In genomic region chr4:148116657-148117056, GRCm38 (mm10) we compare ENCODE assay signal across 18 mouse cellular contexts. TPM values are rescaled to one million over a fixed set of nuclear protein-coding genes. Genes with fewer than 3 reads are reported as not detected.
DNase-seq lines count a peak whose midpoint lies in the region; ATAC-seq and TF ChIP-seq lines count a peak whose summit lies in the region.
"Had no signal": no experiment of that assay in that cellular context is flagged by ENCODE, and none has a peak within 500 bp of the region (broad histone marks: within the 10 kb centered on the region; RNA-seq: fewer than 3 reads in every experiment).

No protein-coding gene starts in this region.

- H3K4me2 ChIP-seq in hindbrain, embryonic 16.5 days (ENCODE audit: low read length) = no peak overlapping the region
- no peak overlapping the region for H3K4me2 ChIP-seq in lung, postnatal 0 days (replicated peaks; ENCODE audit: low read depth, low read length)
- no peak overlapping the region for H3K4me2 ChIP-seq in liver, postnatal 0 days (ENCODE audit: low read depth, low read length)
- H3K4me2 ChIP-seq in forebrain, embryonic 13.5 days = no peak overlapping the region
- H3K4me2 ChIP-seq: heart, embryonic 15.5 days; lung, embryonic 15.5 days; midbrain, embryonic 12.5 days; neural tube, embryonic 13.5 days had no signal

- peaks cover 30% of the 10 kb centered on the region for H3K36me3 ChIP-seq in hindbrain, embryonic 10.5 days
- peaks cover 4% of the 10 kb centered on the region; the same call in 1 of the 2 replicates for H3K36me3 ChIP-seq in hindbrain, embryonic 16.5 days (ENCODE audit: control insufficient read depth, insufficient read depth, low read length)
- H3K36me3 ChIP-seq in lung, postnatal 0 days (ENCODE audit: insufficient read depth, low read length) = no peaks in the 10 kb centered on the region
- H3K36me3 ChIP-seq in ES-Bruce4 (ENCODE audit: control insufficient read depth, insufficient read depth, low read length, poor library complexity, severe bottlenecking) = no peaks in the 10 kb centered on the region
- H3K36me3 ChIP-seq in liver, postnatal 0 days (replicated peaks; ENCODE audit: insufficient read depth, low read length) = no peaks in the 10 kb centered on the region
- peaks cover 22% of the 10 kb centered on the region for H3K36me3 ChIP-seq in forebrain, embryonic 13.5 days (ENCODE audit: poor library complexity, severe bottlenecking)
- H3K36me3 ChIP-seq: forebrain, embryonic 10.5 days; heart, embryonic 15.5 days; lung, embryonic 15.5 days had no signal

- H3K9ac ChIP-seq in hindbrain, embryonic 16.5 days (ENCODE audit: low read depth, low read length) = no peak overlapping the region
- no peak overlapping the region for H3K9ac ChIP-seq in lung, postnatal 0 days (replicated peaks; ENCODE audit: low read depth)
- no peak overlapping the region for H3K9ac ChIP-seq in ES-Bruce4 (ENCODE audit: low read depth, poor library complexity, severe bottlenecking)
- H3K9ac ChIP-seq in liver, postnatal 0 days (replicated peaks) = no peak overlapping the region
- no peak overlapping the region for H3K9ac ChIP-seq in forebrain, embryonic 13.5 days
- H3K9ac ChIP-seq: heart, embryonic 15.5 days; lung, embryonic 15.5 days; midbrain, embryonic 12.5 days; neural tube, embryonic 13.5 days had no signal

- TF ChIP-seq CTCF in lung, postnatal 0 days (IDR thresholded peaks at IDR 0.05) = peak; percentile 22
- TF ChIP-seq CTCF in ES-Bruce4 (IDR thresholded peaks at IDR 0.05; ENCODE audit: low read depth, low read length) = peak; percentile 71
- peak; percentile 40 for TF ChIP-seq CTCF in liver, postnatal 0 days (IDR thresholded peaks at IDR 0.05; ENCODE audit: low read depth)

- WGBS in hindbrain, embryonic 10.5 days = 74% methylated on average over 4 of the region's 4 CpGs
- 76% methylated on average over 4 of the region's 4 CpGs for WGBS in hindbrain, embryonic 16.5 days
- 67% methylated on average over 4 of the region's 4 CpGs for WGBS in lung, postnatal 0 days
- WGBS in liver, postnatal 0 days (ENCODE audit: insufficient replicate concordance) = 76% methylated on average over 4 of the region's 4 CpGs
- 80% methylated on average over 4 of the region's 4 CpGs for WGBS in forebrain, embryonic 13.5 days

- no peak for ATAC-seq in hindbrain, embryonic 16.5 days
- ATAC-seq in lung, postnatal 0 days = no peak
- ATAC-seq in liver, postnatal 0 days = no peak
- ATAC-seq in forebrain, embryonic 13.5 days = no peak
- ATAC-seq: inflammation-experienced regulatory T-cells, adult 6 months had no signal

- TF ChIP-seq EP300 in lung, postnatal 0 days (IDR thresholded peaks at IDR 0.05) = no peak
- no peak for TF ChIP-seq EP300 in ES-Bruce4 (IDR thresholded peaks at IDR 0.05; ENCODE audit: insufficient read depth, low read depth, low read length)
- TF ChIP-seq EP300 in liver, postnatal 0 days (IDR thresholded peaks at IDR 0.05; ENCODE audit: low read depth) = no peak

- DNase-seq in hindbrain, embryonic 10.5 days (ENCODE audit: low spot score) = peak; percentile 23
- DNase-seq in lung, postnatal 0 days (ENCODE audit: low spot score) = no peak
- no peak for DNase-seq in lung, adult 18-20 months
- no peak for DNase-seq in liver, postnatal 0 days
- DNase-seq in urinary bladder, postnatal 4 days (ENCODE audit: low spot score in 2 of 2) = no peak
- DNase-seq: adrenal gland, adult 2 months; cerebellum, adult 11 months; gastrocnemius, postnatal 25 days; right cerebral cortex, postnatal 14 days had no signal

- H3K9me3 ChIP-seq in hindbrain, embryonic 10.5 days = peaks cover 8% of the 10 kb centered on the region; the same call in 1 of the 2 replicates
- H3K9me3 ChIP-seq in hindbrain, embryonic 16.5 days (ENCODE audit: control insufficient read depth, low read length) = no peaks in the 10 kb centered on the region
- H3K9me3 ChIP-seq in lung, postnatal 0 days (ENCODE audit: low read length) = no peaks in the 10 kb centered on the region
- H3K9me3 ChIP-seq in ES-Bruce4 (replicated peaks; ENCODE audit: control insufficient read depth, insufficient read depth, low read length, poor library complexity, severe bottlenecking) = no peaks in the 10 kb centered on the region
- 0 out of 2 replicates have a peak, but pooled peaks cover 2% of the 10 kb centered on the region for H3K9me3 ChIP-seq in liver, postnatal 0 days (ENCODE audit: low read length)
- 0 out of 2 replicates have a peak, but pooled peaks cover 3% of the 10 kb centered on the region for H3K9me3 ChIP-seq in forebrain, embryonic 13.5 days (replicated peaks)
- H3K9me3 ChIP-seq: heart, embryonic 15.5 days; lung, embryonic 15.5 days; midbrain, embryonic 12.5 days; neural tube, embryonic 13.5 days had no signal

- peaks cover 28% of the 10 kb centered on the region for H3K4me1 ChIP-seq in hindbrain, embryonic 10.5 days (replicated peaks)
- H3K4me1 ChIP-seq in hindbrain, embryonic 16.5 days (ENCODE audit: control insufficient read depth, insufficient read depth, low read depth, low read length) = peaks cover 14% of the 10 kb centered on the region
- no peaks in the 10 kb centered on the region for H3K4me1 ChIP-seq in lung, postnatal 0 days (ENCODE audit: insufficient read depth, low read depth, low read length)
- no peaks in the 10 kb centered on the region for H3K4me1 ChIP-seq in ES-Bruce4 (ENCODE audit: control insufficient read depth, insufficient read depth, low read length)
- 0 out of 2 replicates have a peak, but pooled peaks cover 3% of the 10 kb centered on the region for H3K4me1 ChIP-seq in liver, postnatal 0 days (ENCODE audit: insufficient read depth)
- H3K4me1 ChIP-seq in forebrain, embryonic 13.5 days = peaks cover 25% of the 10 kb centered on the region
- H3K4me1 ChIP-seq: lung, embryonic 15.5 days had no signal

- H3K27ac ChIP-seq in hindbrain, embryonic 10.5 days = no peak overlapping the region
- H3K27ac ChIP-seq in hindbrain, embryonic 16.5 days (ENCODE audit: low read depth, low read length) = no peak overlapping the region
- H3K27ac ChIP-seq in lung, postnatal 0 days (ENCODE audit: low read length) = no peak overlapping the region
- H3K27ac ChIP-seq in ES-Bruce4 (ENCODE audit: insufficient read depth, low read length) = no peak overlapping the region
- H3K27ac ChIP-seq in liver, postnatal 0 days (ENCODE audit: low read depth) = no peak overlapping the region
- H3K27ac ChIP-seq in forebrain, embryonic 13.5 days = no peak overlapping the region
- H3K27ac ChIP-seq: forebrain, embryonic 10.5 days; heart, embryonic 15.5 days; lung, embryonic 15.5 days; midbrain, embryonic 12.5 days; neural tube, embryonic 13.5 days had no signal

- no peak for TF ChIP-seq POLR2A in ES-Bruce4 (IDR thresholded peaks at IDR 0.05; ENCODE audit: insufficient read depth, low read length)

- H3K4me3 ChIP-seq in hindbrain, embryonic 10.5 days = no peak overlapping the region
- no peak overlapping the region for H3K4me3 ChIP-seq in hindbrain, embryonic 16.5 days (ENCODE audit: low read length)
- no peak overlapping the region for H3K4me3 ChIP-seq in lung, postnatal 0 days (ENCODE audit: low read depth, low read length)
- no peak overlapping the region for H3K4me3 ChIP-seq in ES-Bruce4 (ENCODE audit: low read depth, low read length)
- H3K4me3 ChIP-seq in liver, postnatal 0 days (ENCODE audit: low read depth, low read length) = no peak overlapping the region
- H3K4me3 ChIP-seq in forebrain, embryonic 13.5 days = no peak overlapping the region
- H3K4me3 ChIP-seq: forebrain, embryonic 10.5 days; heart, embryonic 15.5 days; lung, embryonic 15.5 days; midbrain, embryonic 12.5 days; neural tube, embryonic 13.5 days had no signal

- peaks cover 9% of the 10 kb centered on the region for H3K27me3 ChIP-seq in hindbrain, embryonic 10.5 days (ENCODE audit: insufficient read depth, poor library complexity, severe bottlenecking)
- no peaks in the 10 kb centered on the region for H3K27me3 ChIP-seq in hindbrain, embryonic 16.5 days (replicated peaks; ENCODE audit: control insufficient read depth, insufficient read depth, low read length)
- 0 out of 2 replicates have a peak, but pooled peaks cover 5% of the 10 kb centered on the region for H3K27me3 ChIP-seq in lung, postnatal 0 days (replicated peaks; ENCODE audit: insufficient read depth, low read length)
- H3K27me3 ChIP-seq in ES-Bruce4 (ENCODE audit: control insufficient read depth, insufficient read depth, low read length, poor library complexity, severe bottlenecking) = no peaks in the 10 kb centered on the region
- H3K27me3 ChIP-seq in liver, postnatal 0 days (ENCODE audit: insufficient read depth, low read length) = peaks cover 12% of the 10 kb centered on the region; the same call in 1 of the 2 replicates
- H3K27me3 ChIP-seq in forebrain, embryonic 13.5 days = no peaks in the 10 kb centered on the region
- H3K27me3 ChIP-seq: neural tube, embryonic 13.5 days had no signal

RNA-seq across cellular contexts. Expression of gene Mad2l2, which starts 13.5 kb away (rescaled TPM):
- 74.3 and 86.9 TPM in 2 replicates for polyA plus RNA-seq in hindbrain, embryonic 10.5 days (2016; fragmentation: Nextera tagmentation; extraction: Ambion mirVana)
- polyA plus RNA-seq in hindbrain, embryonic 16.5 days (2015; fragmentation: Nextera tagmentation; extraction: Ambion mirVana) = 98.0 and 105 TPM in 2 replicates
- polyA plus RNA-seq in lung, postnatal 0 days (2015; fragmentation: Nextera tagmentation; extraction: Ambion mirVana) = 35.2 and 35.7 TPM in 2 replicates
- 45.9 and 60.3 TPM in 2 replicates for polyA plus RNA-seq in ES-Bruce4 (2011; ENCODE audit: insufficient read depth, insufficient read length, low read depth, missing spikeins)
- 16.9 and 18.8 TPM in 2 replicates for polyA plus RNA-seq in liver, postnatal 0 days (2015; fragmentation: Nextera tagmentation; extraction: Ambion mirVana)
- 96.6 and 107 TPM in 2 replicates for polyA plus RNA-seq in forebrain, embryonic 13.5 days (2015; fragmentation: Nextera tagmentation; extraction: Ambion mirVana)

RNA-seq across cellular contexts. Expression of gene Draxin, which starts 13.8 kb away (rescaled TPM):
- polyA plus RNA-seq in hindbrain, embryonic 10.5 days (2016; fragmentation: Nextera tagmentation; extraction: Ambion mirVana) = 6.5 and 13.1 TPM in 2 replicates
- 12.0 and 14.9 TPM in 2 replicates for polyA plus RNA-seq in hindbrain, embryonic 16.5 days (2015; fragmentation: Nextera tagmentation; extraction: Ambion mirVana)
- 0.06 TPM in 2 replicates for polyA plus RNA-seq in lung, postnatal 0 days (2015; fragmentation: Nextera tagmentation; extraction: Ambion mirVana)
- polyA plus RNA-seq in ES-Bruce4 (2011; ENCODE audit: insufficient read depth, insufficient read length, low read depth, missing spikeins) = 0.17 and 0.22 TPM in 2 replicates
- 0.04 and 0.05 TPM in 2 replicates for polyA plus RNA-seq in liver, postnatal 0 days (2015; fragmentation: Nextera tagmentation; extraction: Ambion mirVana)
- 11.7 and 12.5 TPM in 2 replicates for polyA plus RNA-seq in forebrain, embryonic 13.5 days (2015; fragmentation: Nextera tagmentation; extraction: Ambion mirVana)
- polyA plus RNA-seq: heart, embryonic 15.5 days; inflammation-experienced regulatory T-cells, adult 6 months had no signal

RNA-seq across cellular contexts. Expression of gene Agtrap, which starts 28.8 kb away (rescaled TPM):
- 15.6 and 15.7 TPM in 2 replicates for polyA plus RNA-seq in hindbrain, embryonic 10.5 days (2016; fragmentation: Nextera tagmentation; extraction: Ambion mirVana)
- 7.4 and 9.3 TPM in 2 replicates for polyA plus RNA-seq in hindbrain, embryonic 16.5 days (2015; fragmentation: Nextera tagmentation; extraction: Ambion mirVana)
- polyA plus RNA-seq in lung, postnatal 0 days (2015; fragmentation: Nextera tagmentation; extraction: Ambion mirVana) = 20.7 and 22.0 TPM in 2 replicates
- 48.2 and 60.6 TPM in 2 replicates for polyA plus RNA-seq in ES-Bruce4 (2011; ENCODE audit: insufficient read depth, insufficient read length, low read depth, missing spikeins)
- 10.4 and 10.8 TPM in 2 replicates for polyA plus RNA-seq in liver, postnatal 0 days (2015; fragmentation: Nextera tagmentation; extraction: Ambion mirVana)
- polyA plus RNA-seq in forebrain, embryonic 13.5 days (2015; fragmentation: Nextera tagmentation; extraction: Ambion mirVana) = 6.9 and 8.3 TPM in 2 replicates

RNA-seq across cellular contexts. Expression of gene Fbxo6, which starts 35.3 kb away (rescaled TPM):
- polyA plus RNA-seq in hindbrain, embryonic 10.5 days (2016; fragmentation: Nextera tagmentation; extraction: Ambion mirVana) = 11.0 and 15.6 TPM in 2 replicates
- 20.3 and 22.9 TPM in 2 replicates for polyA plus RNA-seq in hindbrain, embryonic 16.5 days (2015; fragmentation: Nextera tagmentation; extraction: Ambion mirVana)
- 53.1 and 58.5 TPM in 2 replicates for polyA plus RNA-seq in lung, postnatal 0 days (2015; fragmentation: Nextera tagmentation; extraction: Ambion mirVana)
- 41.6 and 51.5 TPM in 2 replicates for polyA plus RNA-seq in ES-Bruce4 (2011; ENCODE audit: insufficient read depth, insufficient read length, low read depth, missing spikeins)
- 30.1 and 32.0 TPM in 2 replicates for polyA plus RNA-seq in liver, postnatal 0 days (2015; fragmentation: Nextera tagmentation; extraction: Ambion mirVana)
- 14.2 and 16.7 TPM in 2 replicates for polyA plus RNA-seq in forebrain, embryonic 13.5 days (2015; fragmentation: Nextera tagmentation; extraction: Ambion mirVana)

RNA-seq across cellular contexts. Expression of gene Fbxo44, which starts 43.6 kb away (rescaled TPM):
- polyA plus RNA-seq in hindbrain, embryonic 10.5 days (2016; fragmentation: Nextera tagmentation; extraction: Ambion mirVana) = 48.0 and 86.5 TPM in 2 replicates
- 104 and 114 TPM in 2 replicates for polyA plus RNA-seq in hindbrain, embryonic 16.5 days (2015; fragmentation: Nextera tagmentation; extraction: Ambion mirVana)
- polyA plus RNA-seq in lung, postnatal 0 days (2015; fragmentation: Nextera tagmentation; extraction: Ambion mirVana) = 7.1 and 8.4 TPM in 2 replicates
- 12.5 and 13.3 TPM in 2 replicates for polyA plus RNA-seq in ES-Bruce4 (2011; ENCODE audit: insufficient read depth, insufficient read length, low read depth, missing spikeins)
- 0.81 and 0.97 TPM in 2 replicates for polyA plus RNA-seq in liver, postnatal 0 days (2015; fragmentation: Nextera tagmentation; extraction: Ambion mirVana)
- 62.4 and 71.9 TPM in 2 replicates for polyA plus RNA-seq in forebrain, embryonic 13.5 days (2015; fragmentation: Nextera tagmentation; extraction: Ambion mirVana)
